Mouse (Mus musculus): ENCODE data around the gene Phf10. TPM values are rescaled to one million over a fixed set of nuclear protein-coding genes. Genes with fewer than 3 reads are reported as not detected.
"Not testable (repeated sequence)": the region's sequence is repeated elsewhere in the genome, so short reads cannot be mapped to it uniquely, and the experiment has no call there.

Gene Phf10
- 26.0 and 29.0 TPM in 2 replicates for polyA plus RNA-seq (2012; rRNA removed)

DNA sequence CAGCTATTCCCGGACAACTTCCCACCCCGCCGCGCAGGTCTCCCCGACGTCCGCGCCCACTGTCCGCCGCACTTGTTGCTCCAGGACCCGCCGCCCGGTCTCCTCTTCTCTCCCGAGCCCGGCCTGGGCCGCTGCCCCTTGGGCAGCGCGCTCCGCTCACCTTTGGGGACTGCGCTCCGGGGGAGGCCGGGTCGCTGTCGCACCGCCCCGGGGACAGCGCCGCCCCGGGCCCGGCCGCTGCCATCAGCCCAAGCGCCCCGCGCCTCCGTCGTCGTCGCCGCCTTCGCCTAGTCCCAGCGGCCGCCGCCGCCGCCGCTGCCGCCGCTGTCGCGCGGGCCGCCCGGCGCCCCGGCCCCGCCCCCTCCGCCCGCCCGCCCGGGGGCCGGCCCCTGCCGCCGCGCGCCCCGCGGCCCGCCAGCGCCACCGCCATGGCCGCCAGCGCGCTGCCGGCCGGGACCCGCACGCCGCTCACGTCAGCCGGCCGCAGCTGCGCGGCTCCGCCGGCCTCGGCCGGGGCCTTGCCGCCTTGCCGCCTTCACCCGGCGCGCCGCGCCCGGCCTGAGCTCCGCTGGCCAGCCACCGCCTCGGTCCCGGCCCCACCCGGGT, at the start of gene Phf10:
Gene Phf10 (minus strand): TSS at position 323 of the 606 bp plus-strand sequence.
- DNase-seq (ENCODE audit: low read depth) = not testable (repeated sequence)

DNA sequence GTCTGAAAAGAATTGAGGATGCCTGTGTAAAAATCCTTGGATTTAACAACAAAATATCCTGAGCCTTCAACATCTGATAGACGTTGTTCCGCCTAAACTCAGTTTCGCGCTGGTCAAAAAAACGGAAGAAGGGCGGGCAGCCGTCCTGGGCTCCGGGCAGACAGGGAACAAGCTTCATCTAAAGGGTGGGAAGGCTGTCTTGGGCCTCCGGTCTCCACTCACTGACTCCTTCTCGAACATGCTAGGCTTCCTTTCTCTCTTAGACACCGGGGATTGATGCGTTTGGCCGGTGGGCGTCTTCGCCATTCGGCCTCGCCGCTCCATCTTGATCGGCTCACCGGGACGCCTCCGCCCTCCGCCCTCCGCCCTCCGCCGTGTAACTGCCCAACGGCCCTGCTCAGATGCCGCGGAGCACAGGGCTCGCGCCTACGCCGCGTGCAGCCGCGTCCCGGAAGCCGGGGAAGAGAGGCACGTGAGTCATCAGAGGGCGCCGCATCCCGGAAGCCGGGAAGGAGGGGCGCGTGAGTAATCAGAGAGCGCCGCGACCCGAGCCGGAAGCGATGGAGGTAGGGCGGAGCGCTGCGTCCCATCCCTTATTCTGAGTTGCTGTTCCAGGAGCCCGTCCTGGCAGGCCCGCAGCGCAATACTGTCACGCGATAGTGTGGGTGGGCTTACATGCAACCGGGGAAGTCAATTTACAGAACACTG, 48.8 kb upstream of the Phf10 start, which contains the start of gene Gm3435:
Gene Gm3435 (plus strand): TSS at position 471 of the 708 bp plus-strand sequence.
- DNase-seq (ENCODE audit: low read depth) = not testable (repeated sequence)

DNA sequence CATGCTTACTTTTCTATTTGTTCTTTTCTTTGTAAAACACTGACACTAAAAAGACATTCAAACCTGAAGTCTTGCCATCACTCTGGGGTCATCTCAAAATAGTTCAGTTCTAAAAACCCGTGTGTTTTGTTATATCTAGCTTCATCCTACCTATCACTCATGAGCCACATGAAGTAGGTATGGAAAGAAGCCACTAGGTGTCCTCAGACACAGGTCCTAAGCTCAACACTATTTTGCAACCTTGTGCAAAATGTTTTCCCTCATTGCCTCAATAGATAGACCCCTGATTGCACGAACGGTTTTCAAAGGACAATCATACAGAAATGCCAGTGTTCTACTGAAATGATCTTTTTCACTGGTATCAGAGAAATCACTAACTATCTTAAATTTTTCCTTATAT, 48.0 kb upstream of the Phf10 start:
- not testable (repeated sequence) for DNase-seq (ENCODE audit: low read depth)

DNA sequence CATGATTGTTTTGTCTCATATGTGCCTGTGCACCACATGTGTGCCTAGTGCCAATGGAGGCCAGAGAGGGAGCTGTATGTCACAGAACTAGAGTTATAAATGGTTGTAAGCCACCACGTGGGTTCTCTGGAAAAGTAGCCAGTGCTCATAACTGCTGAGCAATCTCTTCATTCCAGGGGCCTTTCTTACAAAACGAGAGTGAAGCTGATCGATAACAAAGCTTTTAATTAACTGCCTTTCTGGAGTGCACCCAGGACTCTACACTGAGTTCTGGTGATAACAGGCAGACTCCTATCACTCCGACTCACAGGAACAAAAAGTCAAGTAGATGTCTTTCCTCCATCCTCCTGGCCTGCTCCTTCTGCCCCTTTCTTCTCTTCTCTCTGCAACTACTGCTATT, 39.0 kb upstream of the Phf10 start:
- not testable (repeated sequence) for DNase-seq (ENCODE audit: low read depth)

DNA sequence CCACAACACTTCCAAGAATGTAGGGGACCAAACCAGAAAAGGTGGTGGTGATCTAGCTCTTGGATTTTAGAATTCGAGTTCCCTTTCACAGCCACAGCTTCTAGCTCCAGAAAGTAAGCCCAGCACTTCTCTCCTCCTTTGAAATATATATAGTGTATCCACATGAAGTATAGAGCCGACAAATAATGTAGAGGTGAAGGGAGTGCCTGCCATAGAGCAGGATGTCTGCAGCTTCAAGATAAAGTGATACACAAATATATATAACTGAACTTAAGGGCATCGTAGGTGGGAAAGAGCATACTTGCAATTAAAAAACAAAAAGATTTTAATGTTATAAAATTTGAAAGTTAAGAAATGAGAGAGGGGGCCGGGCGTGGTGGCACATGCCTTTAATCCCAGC, 33.1 kb upstream of the Phf10 start:
- not testable (repeated sequence) for DNase-seq (ENCODE audit: low read depth)

DNA sequence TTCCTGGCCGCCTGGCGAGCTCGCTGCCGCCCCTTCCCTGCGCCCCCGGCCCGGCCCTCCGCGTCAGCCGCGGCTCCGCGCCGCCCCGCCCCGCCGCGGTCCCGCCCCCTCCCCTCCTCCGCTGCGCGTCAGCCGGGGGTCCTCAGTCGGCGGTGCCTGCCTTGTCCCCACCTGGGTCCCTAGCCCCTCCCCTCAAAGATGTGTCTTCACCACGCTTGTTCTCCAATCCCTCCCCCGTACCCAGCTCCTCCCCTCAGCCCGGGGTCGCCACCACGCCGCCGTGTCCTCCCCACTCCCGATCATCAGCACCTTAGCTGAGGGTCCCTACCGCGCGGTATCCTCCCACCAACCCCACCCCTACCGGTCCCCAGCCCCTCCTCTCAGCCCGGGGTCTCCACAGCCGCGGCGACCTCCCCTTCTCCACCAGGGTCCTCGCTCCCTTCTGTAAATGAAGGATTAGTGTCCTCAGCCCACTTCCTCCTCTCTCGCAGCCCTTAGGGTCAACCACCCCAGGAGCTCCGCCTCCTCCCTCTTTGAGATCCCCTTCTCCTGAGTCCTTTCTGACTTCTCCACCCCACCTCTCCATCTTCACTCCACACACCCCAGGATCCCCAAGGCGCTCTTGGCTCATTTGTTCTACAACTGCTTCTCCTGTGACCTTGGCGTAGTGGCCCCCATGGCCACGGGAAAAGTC, 32.2 kb upstream of the Phf10 start:
- not testable (repeated sequence) for DNase-seq (ENCODE audit: low read depth)

DNA sequence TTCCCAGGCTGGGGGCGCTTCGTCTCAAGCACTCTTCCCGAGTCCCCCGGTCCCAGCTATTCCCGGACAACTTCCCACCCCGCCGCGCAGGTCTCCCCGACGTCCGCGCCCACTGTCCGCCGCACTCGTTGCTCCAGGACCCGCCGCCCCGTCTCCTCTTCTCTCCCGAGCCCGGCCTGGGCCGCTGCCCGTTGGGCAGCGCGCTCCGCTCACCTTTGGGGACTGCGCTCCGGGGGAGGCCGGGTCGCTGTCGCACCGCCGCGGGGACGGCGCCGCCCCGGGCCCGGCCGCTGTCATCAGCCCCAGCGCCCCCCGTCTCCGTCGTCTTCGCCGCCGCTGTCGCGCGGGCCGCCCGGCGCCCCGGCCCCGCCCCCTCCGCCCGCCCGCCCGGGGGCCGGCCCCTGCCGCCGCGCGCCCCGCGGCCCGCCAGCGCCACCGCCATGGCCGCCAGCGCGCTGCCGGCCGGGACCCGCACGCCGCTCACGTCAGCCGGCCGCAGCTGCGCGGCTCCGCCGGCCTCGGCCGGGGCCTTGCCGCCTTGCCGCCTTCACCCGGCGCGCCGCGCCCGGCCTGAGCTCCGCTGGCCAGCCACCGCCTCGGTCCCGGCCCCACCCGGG, 31.6 kb upstream of the Phf10 start:
- DNase-seq (ENCODE audit: low read depth) = not testable (repeated sequence)

DNA sequence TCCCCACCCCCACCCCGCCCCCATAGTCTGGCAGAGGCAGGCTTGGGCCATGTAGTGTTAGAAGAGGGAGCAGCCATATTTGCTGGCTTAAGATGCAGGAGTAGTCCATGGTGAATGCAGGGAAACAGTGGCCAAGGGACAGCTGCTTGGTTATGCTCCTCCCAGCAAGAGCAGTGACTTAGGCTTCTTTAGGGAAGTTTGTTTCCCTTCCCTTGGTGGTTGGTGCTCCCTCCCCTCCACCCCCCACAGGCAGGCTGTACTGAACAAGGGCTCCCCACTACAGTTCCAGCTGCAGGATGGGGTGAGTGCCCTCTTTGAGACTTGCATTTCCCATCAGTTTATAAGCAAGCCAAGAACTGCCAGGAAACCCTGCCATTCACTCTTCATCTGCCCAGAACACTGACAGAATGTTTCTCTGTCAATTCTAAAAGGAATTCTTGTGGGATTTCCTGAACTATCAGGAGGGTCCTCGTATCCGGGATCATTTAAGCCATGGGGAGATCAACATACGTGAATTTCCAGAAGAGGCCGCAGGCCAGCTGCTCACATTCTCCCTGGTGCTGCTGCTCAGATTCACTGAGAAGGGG, 29.1 kb upstream of the Phf10 start:
- not testable (repeated sequence) for DNase-seq (ENCODE audit: low read depth)

DNA sequence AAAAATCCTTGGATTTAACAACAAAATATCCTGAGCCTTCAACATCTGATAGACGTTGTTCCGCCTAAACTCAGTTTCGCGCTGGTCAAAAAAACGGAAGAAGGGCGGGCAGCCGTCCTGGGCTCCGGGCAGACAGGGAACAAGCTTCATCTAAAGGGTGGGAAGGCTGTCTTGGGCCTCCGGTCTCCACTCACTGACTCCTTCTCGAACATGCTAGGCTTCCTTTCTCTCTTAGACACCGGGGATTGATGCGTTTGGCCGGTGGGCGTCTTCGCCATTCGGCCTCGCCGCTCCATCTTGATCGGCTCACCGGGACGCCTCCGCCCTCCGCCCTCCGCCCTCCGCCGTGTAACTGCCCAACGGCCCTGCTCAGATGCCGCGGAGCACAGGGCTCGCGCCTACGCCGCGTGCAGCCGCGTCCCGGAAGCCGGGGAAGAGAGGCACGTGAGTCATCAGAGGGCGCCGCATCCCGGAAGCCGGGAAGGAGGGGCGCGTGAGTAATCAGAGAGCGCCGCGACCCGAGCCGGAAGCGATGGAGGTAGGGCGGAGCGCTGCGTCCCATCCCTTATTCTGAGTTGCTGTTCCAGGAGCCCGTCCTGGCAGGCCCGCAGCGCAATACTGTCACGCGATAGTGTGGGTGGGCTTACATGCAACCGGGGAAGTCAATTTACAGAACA, 17.4 kb upstream of the Phf10 start, which contains the start of the genes 9030025P20Rik and Gm3417:
Gene 9030025P20Rik (plus strand): TSS at position 107 of the 677 bp plus-strand sequence.
Gene Gm3417 (minus strand): TSS at position 429 of the 677 bp plus-strand sequence.
- not testable (repeated sequence) for DNase-seq (ENCODE audit: low read depth)

DNA sequence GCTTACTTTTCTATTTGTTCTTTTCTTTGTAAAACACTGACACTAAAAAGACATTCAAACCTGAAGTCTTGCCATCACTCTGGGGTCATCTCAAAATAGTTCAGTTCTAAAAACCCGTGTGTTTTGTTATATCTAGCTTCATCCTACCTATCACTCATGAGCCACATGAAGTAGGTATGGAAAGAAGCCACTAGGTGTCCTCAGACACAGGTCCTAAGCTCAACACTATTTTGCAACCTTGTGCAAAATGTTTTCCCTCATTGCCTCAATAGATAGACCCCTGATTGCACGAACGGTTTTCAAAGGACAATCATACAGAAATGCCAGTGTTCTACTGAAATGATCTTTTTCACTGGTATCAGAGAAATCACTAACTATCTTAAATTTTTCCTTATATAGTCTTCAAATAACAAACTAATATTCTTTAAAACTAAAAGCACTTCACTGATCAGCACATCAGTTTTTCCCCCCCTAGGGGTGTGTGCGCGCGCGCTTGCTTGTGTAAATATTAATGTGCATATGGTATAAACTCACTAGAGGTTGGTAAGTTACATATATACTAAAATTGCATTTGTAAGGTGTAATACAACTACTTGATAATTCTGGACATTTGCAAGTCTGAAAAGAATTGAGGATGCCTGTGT, 16.8 kb upstream of the Phf10 start:
- not testable (repeated sequence) for DNase-seq (ENCODE audit: low read depth)

DNA sequence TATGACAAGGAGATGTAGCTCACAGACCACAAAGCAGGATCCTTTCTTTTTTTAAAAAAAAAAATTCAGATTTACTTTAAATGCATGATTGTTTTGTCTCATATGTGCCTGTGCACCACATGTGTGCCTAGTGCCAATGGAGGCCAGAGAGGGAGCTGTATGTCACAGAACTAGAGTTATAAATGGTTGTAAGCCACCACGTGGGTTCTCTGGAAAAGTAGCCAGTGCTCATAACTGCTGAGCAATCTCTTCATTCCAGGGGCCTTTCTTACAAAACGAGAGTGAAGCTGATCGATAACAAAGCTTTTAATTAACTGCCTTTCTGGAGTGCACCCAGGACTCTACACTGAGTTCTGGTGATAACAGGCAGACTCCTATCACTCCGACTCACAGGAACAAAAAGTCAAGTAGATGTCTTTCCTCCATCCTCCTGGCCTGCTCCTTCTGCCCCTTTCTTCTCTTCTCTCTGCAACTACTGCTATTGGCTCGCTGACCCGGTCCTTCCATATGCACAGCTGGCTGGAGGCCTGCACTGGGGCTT, 7.4 kb upstream of the Phf10 start:
- DNase-seq (ENCODE audit: low read depth) = not testable (repeated sequence)

DNA sequence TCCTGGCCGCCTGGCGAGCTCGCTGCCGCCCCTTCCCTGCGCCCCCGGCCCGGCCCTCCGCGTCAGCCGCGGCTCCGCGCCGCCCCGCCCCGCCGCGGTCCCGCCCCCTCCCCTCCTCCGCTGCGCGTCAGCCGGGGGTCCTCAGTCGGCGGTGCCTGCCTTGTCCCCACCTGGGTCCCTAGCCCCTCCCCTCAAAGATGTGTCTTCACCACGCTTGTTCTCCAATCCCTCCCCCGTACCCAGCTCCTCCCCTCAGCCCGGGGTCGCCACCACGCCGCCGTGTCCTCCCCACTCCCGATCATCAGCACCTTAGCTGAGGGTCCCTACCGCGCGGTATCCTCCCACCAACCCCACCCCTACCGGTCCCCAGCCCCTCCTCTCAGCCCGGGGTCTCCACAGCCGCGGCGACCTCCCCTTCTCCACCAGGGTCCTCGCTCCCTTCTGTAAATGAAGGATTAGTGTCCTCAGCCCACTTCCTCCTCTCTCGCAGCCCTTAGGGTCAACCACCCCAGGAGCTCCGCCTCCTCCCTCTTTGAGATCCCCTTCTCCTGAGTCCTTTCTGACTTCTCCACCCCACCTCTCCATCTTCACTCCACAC, 583 bp upstream of the Phf10 start:
- DNase-seq (ENCODE audit: low read depth) = not testable (repeated sequence)

DNA sequence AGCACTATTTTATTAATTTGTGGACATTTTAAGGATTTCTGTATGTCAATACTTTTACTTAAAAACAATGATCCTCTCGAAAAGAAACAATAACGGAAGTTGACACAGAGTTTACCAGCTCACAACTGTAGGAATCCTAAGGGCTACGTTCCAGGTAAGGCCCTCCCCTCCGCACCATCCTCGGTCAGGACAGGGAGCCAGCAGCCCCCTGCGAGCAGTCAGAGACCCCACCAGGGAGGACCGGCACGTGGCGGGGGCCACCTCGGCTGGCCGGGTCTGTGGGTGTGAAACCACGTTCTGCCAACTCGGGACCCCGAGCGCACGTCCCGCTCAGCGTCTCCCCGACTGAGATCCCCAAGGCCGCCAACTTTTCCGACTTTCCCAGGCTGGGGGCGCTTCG, 553 bp downstream of the Phf10 start:
- DNase-seq (ENCODE audit: low read depth) = no peak

DNA sequence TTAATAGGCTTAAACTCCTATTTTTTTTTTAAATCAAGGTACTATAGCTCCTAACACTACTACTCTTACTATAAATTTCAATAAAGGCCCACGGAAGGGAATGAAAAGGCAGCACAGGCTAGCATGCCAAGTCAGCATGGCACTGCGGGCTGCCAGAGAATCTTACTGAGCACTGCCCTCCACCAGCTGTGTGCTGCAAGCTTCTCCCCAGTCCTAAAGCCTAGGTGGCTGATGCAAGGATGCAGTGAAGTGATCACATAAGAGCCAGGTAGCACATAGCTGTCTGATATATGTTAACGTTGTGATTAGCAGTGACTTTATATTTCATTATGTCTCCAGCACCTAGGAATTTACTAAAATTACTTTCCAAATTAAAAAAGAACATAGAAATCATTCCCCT, 1.1 kb downstream of the Phf10 start:
- DNase-seq (ENCODE audit: low read depth) = no peak

DNA sequence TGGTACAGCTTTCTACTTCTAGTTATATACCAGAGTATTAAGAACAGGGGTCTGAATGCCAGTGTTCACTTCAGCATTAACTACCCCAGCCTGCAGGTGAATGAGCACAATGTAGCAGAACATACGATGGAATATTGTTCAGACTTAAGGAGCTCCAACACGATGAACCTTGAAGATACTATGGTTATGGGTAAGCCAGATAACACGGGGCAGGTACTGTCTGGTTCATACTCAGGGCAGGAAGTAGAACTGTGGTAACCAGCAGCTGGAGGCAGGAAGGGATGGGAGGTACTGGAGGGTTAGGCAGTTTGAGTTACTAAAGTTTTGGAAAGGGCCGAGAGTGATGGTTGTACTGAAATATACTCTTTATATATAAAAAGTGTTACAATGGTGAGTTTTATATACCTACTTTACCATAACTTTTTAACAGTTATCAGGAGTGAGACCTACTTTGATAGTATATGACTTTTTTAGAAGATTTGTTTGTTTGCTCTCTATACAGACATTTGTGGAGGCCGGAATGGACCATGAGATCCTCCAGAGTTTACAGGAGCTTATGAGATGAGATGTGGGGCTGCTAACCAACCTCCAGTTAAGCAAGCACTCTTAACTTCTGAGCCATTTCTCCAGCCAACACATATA, 2.3 kb downstream of the Phf10 start:
- DNase-seq (ENCODE audit: low read depth) = no peak

DNA sequence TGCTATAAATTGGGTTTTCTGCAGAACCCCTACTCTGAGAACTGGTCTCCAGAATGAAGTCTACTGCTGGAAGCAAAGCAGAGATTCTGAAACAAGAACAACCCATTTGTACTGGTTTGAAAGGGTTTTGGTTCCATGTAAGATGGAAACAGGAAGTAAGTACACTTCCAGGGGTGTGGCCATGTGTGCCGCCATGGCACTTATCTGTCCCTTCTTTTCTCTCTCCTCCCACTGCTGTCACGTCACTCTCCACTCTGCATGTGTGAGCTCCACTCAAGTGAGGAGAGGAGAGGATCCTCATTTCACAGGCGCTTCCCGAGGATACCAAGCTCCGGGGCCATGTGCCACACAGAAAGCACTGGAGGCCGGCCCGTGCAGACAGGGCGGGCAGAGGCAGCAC, 7.6 kb downstream of the Phf10 start:
- DNase-seq (ENCODE audit: low read depth) = no peak

DNA sequence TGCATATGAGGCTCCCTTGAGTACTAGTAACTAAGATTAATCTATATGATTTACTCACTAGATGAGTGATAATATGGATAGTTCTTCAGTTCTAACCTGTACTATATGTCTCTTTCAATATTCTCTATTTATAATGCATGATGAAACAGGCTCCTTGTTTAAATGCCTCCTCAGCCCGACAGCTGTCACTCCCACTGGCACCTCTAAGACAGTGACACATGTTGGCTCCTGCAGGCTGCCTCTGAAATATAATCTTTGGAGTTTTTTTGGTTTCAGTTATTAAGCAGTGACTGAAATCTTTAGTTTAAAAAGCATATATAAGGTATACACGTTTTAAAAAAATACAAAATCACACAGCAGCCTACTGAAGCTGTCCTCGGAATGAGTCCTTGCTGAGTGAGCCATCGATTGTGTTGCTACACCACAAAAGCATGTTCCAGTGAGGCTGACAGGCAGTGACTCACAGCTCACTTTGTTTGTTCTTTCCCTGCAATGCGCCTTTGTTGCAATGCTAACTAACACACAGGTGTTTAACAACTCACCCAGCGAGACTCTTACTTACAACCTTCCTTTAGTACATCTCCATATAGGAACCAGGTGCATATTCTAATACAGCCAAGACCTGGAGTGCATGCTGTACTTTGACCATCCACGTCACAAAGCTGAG, 11.8 kb downstream of the Phf10 start:
- no peak for DNase-seq (ENCODE audit: low read depth)

DNA sequence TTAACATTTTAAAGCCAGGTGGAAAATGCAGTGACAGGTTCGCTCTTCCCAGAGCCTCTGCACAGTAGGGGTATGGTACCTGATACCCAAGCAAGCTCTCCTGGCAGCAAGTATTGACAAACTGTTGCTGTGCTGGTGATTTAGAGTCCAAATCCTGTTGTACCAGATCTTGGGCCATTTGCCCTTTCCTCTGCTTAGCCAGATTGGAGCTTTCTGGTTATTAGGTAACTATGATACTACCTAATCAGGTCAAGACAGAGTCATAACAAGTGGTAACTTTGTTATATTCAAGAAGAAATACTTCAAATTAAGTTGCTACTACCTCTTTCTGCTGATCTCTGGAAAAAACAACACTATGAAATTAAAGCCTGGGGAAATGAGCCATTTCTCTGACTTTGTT, 16.5 kb downstream of the Phf10 start:
- DNase-seq (ENCODE audit: low read depth) = no peak

DNA sequence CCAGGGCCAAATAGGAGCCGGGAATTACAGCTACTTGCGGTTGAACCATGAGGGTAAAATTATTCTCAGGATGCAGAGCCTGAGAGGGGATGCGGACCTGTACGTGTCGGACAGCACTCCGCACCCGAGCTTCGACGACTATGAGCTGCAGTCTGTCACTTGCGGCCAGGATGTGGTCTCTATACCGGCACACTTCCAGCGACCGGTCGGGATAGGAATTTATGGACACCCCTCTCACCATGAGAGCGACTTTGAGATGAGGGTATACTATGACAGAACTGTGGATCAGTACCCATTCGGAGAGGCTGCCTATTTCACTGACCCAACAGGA, 17.4 kb downstream of the Phf10 start:
- no peak for DNase-seq (ENCODE audit: low read depth)
